Mouse (Mus musculus) embryonic facial prominence, embryonic 13.5 days (tissue): ENCODE data around the gene Abcg1. TPM values are rescaled to one million over a fixed set of nuclear protein-coding genes. Genes with fewer than 3 reads are reported as not detected.

Experiments
- ATAC-seq: fragments of 200-750 bp; cut with Nextera tagmentation; 2 replicates; pipeline ENCODE4 v1.8.0; 2017; ENCODE audit warnings: low read depth; ENCODE audit not compliant: insufficient number of reproducible peaks, insufficient read depth, low FRiP score, low TSS enrichment
- H3K27ac ChIP-seq: fragments of 300-500 bp; sonication (generic); 2 replicates; pipeline ENCODE4 v1.5.1; 2015; ENCODE audit warnings: moderate library complexity, mild to moderate bottlenecking, inconsistent platforms
- H3K27me3 ChIP-seq: fragments of 300-500 bp; sonication (generic); 2 replicates; pipeline ENCODE4 v1.6.1; 2015; ENCODE audit warnings: mild to moderate bottlenecking, inconsistent platforms
- H3K36me3 ChIP-seq: fragments of 300-500 bp; sonication (generic); 2 replicates; pipeline ENCODE4 v1.6.1; 2015; ENCODE audit warnings: mild to moderate bottlenecking, inconsistent platforms
- H3K4me1 ChIP-seq: fragments of 300-500 bp; sonication (generic); 2 replicates; pipeline ENCODE4 v1.6.1; 2015; ENCODE audit warnings: inconsistent platforms
- H3K4me2 ChIP-seq: fragments of 300-500 bp; sonication (generic); 2 replicates; pipeline ENCODE4 v1.6.1; 2015; ENCODE audit warnings: moderate library complexity, mild to moderate bottlenecking, inconsistent platforms
- H3K4me3 ChIP-seq: fragments of 300-500 bp; sonication (generic); 2 replicates; pipeline ENCODE4 v1.5.1; 2015; ENCODE audit warnings: mild to moderate bottlenecking, inconsistent platforms
- H3K9ac ChIP-seq: fragments of 300-500 bp; sonication (generic); 2 replicates; pipeline ENCODE4 v1.6.1; 2015; ENCODE audit warnings: mild to moderate bottlenecking, inconsistent platforms
- H3K9me3 ChIP-seq: fragments of 300-500 bp; sonication (generic); 2 replicates; pipeline ENCODE4 v1.6.1; 2016; ENCODE audit warnings: inconsistent platforms
- WGBS: fragments of 180-500 bp; shearing (Covaris S2); methylation state at CpG from one replicate; pipeline ENCODE4 v1.1.7; 2015; ENCODE audit warnings: mixed read lengths; 5-methylcytosine and 5-hydroxymethylcytosine counted together
- polyA plus RNA-seq: library from polyadenylated mRNA; unstranded; fragments of >200 nt; fragmentation: Nextera tagmentation; extraction: Ambion mirVana; gene quantifications from 2 replicates; pipeline ENCODE4 v1.2.1, GENCODE M21; 2015

Abcg1 gene
- polyA plus RNA-seq, 1 experiment from 2014 or later = 14.2 TPM

- H3K36me3 ChIP-seq = no peaks in the 10 kb centered on the region; the same call in 1 of the 2 replicates
- peak overlapping the region; percentile 57 for H3K4me3 ChIP-seq
- H3K9ac ChIP-seq = peak overlapping the region; percentile 70
- peak overlapping the region; percentile 94 for H3K4me2 ChIP-seq
- H3K27me3 ChIP-seq = peaks cover 19% of the 10 kb centered on the region
- peaks cover 8% of the 10 kb centered on the region for H3K9me3 ChIP-seq
- peak overlapping the region; percentile 60 for H3K27ac ChIP-seq
- no peak for ATAC-seq
- under 1% methylated on average over 31 of the region's 31 CpGs for WGBS
- peaks cover 36% of the 10 kb centered on the region for H3K4me1 ChIP-seq
Measured at GRCm38 (mm10) chr17:31057891-31058744, 643 bp downstream of the Abcg1 start.

GRCm38 (mm10) chr17:31058745-31059085, 1.2 kb downstream of the Abcg1 start:
- peaks cover 19% of the 10 kb centered on the region for H3K27me3 ChIP-seq
- peak overlapping the region; percentile 57 for H3K4me3 ChIP-seq
- WGBS = under 1% methylated on average over 13 of the region's 13 CpGs
- ATAC-seq = no peak
- H3K4me2 ChIP-seq = peak overlapping the region; percentile 94
- peak overlapping the region; percentile 60 for H3K27ac ChIP-seq
- H3K9ac ChIP-seq = peak overlapping the region; percentile 70
- H3K4me1 ChIP-seq = peaks cover 36% of the 10 kb centered on the region
- no peaks in the 10 kb centered on the region for H3K36me3 ChIP-seq
- peaks cover 2% of the 10 kb centered on the region for H3K9me3 ChIP-seq

GRCm38 (mm10) chr17:31060196-31060587, 2.7 kb downstream of the Abcg1 start:
- 59% methylated on average over 4 of the region's 4 CpGs for WGBS
- Histone ChIP-seq H3K27ac (no peak overlapping the region), H3K36me3 (no peaks in the 10 kb centered on the region), H3K9ac (no peak overlapping the region), H3K4me1 (peaks cover 36% of the 10 kb centered on the region), H3K4me2 (0 out of 2 replicates have a peak overlapping the region, but pooled peaks have one; percentile 5), H3K4me3 (no peak overlapping the region), H3K9me3 (no peaks in the 10 kb centered on the region), H3K27me3 (peaks cover 19% of the 10 kb centered on the region)
- ATAC-seq = no peak

- H3K27ac ChIP-seq = 0 out of 2 replicates have a peak overlapping the region, but pooled peaks have one; percentile 7
- ATAC-seq = no peak
- 51% methylated on average over 13 of the region's 13 CpGs for WGBS
Measured at GRCm38 (mm10) chr17:31060588-31061345, 3.3 kb downstream of the Abcg1 start.

GRCm38 (mm10) chr17:31061346-31062095, 4.0 kb downstream of the Abcg1 start:
- Histone ChIP-seq H3K27me3 (peaks cover 19% of the 10 kb centered on the region), H3K4me2 (no peak overlapping the region), H3K9ac (no peak overlapping the region), H3K9me3 (no peaks in the 10 kb centered on the region), H3K36me3 (no peaks in the 10 kb centered on the region), H3K4me3 (no peak overlapping the region), H3K4me1 (peaks cover 47% of the 10 kb centered on the region), H3K27ac (peak overlapping the region; percentile 7; the same call in 1 of the 2 replicates)
- 78% methylated on average over 3 of the region's 3 CpGs for WGBS
- no peak for ATAC-seq

More at GRCm38 (mm10) chr17:31060588-31061345, 3.3 kb downstream of the Abcg1 start:
- Histone ChIP-seq H3K4me1 (peaks cover 41% of the 10 kb centered on the region), H3K9me3 (no peaks in the 10 kb centered on the region), H3K36me3 (no peaks in the 10 kb centered on the region), H3K4me3 (no peak overlapping the region), H3K9ac (no peak overlapping the region), H3K4me2 (0 out of 2 replicates have a peak overlapping the region, but pooled peaks have one; percentile 5), H3K27me3 (peaks cover 19% of the 10 kb centered on the region)

- Histone ChIP-seq H3K27me3 (no peaks in the 10 kb centered on the region), H3K9ac (no peak overlapping the region), H3K4me3 (no peak overlapping the region), H3K4me2 (no peak overlapping the region), H3K36me3 (no peaks in the 10 kb centered on the region), H3K27ac (peak overlapping the region; percentile 71), H3K9me3 (no peaks in the 10 kb centered on the region), H3K4me1 (peaks cover 42% of the 10 kb centered on the region)
- WGBS = 21% methylated on average over 6 of the region's 6 CpGs
- ATAC-seq = peak; percentile 32; the same call in 1 of the 2 replicates
Measured at GRCm38 (mm10) chr17:31066058-31066457, 8.6 kb downstream of the Abcg1 start.

GRCm38 (mm10) chr17:31067051-31067450, 9.6 kb downstream of the Abcg1 start:
- H3K9ac ChIP-seq = no peak overlapping the region
- H3K4me2 ChIP-seq = no peak overlapping the region
- peaks cover 49% of the 10 kb centered on the region for H3K4me1 ChIP-seq
- H3K4me3 ChIP-seq = no peak overlapping the region
- WGBS = 73% methylated on average over 11 of the region's 11 CpGs
- no peaks in the 10 kb centered on the region for H3K9me3 ChIP-seq
- H3K36me3 ChIP-seq = no peaks in the 10 kb centered on the region
- 0 out of 2 replicates have a peak overlapping the region, but pooled peaks have one; percentile 71 for H3K27ac ChIP-seq
- no peak for ATAC-seq
- no peaks in the 10 kb centered on the region for H3K27me3 ChIP-seq

- H3K9ac ChIP-seq = no peak overlapping the region
- H3K4me1 ChIP-seq = peaks cover 70% of the 10 kb centered on the region
- WGBS = 60% methylated on average over 6 of the region's 6 CpGs
- H3K27ac ChIP-seq = no peak overlapping the region
- H3K4me2 ChIP-seq = no peak overlapping the region
- H3K27me3 ChIP-seq = no peaks in the 10 kb centered on the region
- no peak for ATAC-seq
- H3K9me3 ChIP-seq = no peaks in the 10 kb centered on the region
- H3K36me3 ChIP-seq = no peaks in the 10 kb centered on the region
- no peak overlapping the region for H3K4me3 ChIP-seq
Measured at GRCm38 (mm10) chr17:31069121-31069520, 11.6 kb downstream of the Abcg1 start.

GRCm38 (mm10) chr17:31069845-31070244, 12.4 kb downstream of the Abcg1 start:
- ATAC-seq = no peak
- peaks cover 77% of the 10 kb centered on the region for H3K4me1 ChIP-seq
- H3K27ac ChIP-seq = peak overlapping the region; percentile 75; the same call in 1 of the 2 replicates
- no peaks in the 10 kb centered on the region for H3K9me3 ChIP-seq
- no peak overlapping the region for H3K4me2 ChIP-seq
- no peaks in the 10 kb centered on the region for H3K36me3 ChIP-seq
- no peak overlapping the region for H3K9ac ChIP-seq
- no peak overlapping the region for H3K4me3 ChIP-seq
- H3K27me3 ChIP-seq = no peaks in the 10 kb centered on the region
- WGBS = 77% methylated on average over 4 of the region's 4 CpGs

- ATAC-seq = no peak
- Histone ChIP-seq H3K4me2 (no peak overlapping the region), H3K27me3 (no peaks in the 10 kb centered on the region), H3K9ac (no peak overlapping the region), H3K4me3 (no peak overlapping the region), H3K9me3 (no peaks in the 10 kb centered on the region), H3K36me3 (no peaks in the 10 kb centered on the region), H3K4me1 (peaks cover 79% of the 10 kb centered on the region), H3K27ac (peak overlapping the region; percentile 75)
- 34% methylated on average over 6 of the region's 6 CpGs for WGBS
Measured at GRCm38 (mm10) chr17:31070403-31071185, 13.1 kb downstream of the Abcg1 start.
